Mouse (Mus musculus): ENCODE measurements around the gene Cacna1s.
A peak's percentile ranks its signal among the peaks of the same experiment; 100 is the strongest.

Cacna1s gene

DNA sequence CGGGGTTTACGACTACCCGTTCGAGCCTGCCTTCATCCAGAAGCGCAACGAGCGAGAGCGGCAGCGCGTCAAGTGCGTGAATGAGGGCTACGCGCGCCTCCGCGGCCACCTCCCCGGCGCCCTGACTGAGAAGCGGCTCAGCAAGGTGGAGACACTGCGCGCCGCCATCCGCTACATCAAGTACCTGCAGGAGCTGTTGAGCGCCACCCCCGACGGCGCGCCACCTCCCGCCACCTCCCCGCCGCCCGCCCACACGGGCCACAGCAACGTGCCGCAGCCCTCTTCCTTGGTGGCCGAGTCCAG, 1.6 kb upstream of the Cacna1s start:
- no peak for DNase-seq (ENCODE audit: low spot score in 2 of 2)

DNA sequence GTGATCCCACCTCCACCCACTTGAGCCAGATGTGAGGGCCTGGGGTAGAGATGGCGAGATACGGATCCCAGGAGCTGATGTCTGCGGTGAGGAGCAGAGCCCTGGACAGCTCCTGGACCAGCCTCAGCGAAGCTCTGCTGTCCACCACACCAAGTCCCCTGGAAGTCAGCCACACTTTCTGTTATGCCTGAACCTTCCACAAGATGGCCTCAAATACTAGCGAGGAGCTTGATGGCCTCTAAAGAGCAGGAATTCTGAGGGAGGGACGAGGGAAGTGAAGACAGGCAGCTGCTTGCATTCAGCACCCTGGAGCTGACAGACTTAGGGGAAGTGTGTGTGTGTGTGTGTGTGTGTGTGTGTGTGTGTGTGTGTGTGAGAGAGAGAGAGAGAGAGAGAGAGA, 1.1 kb upstream of the Cacna1s start:
- DNase-seq (ENCODE audit: low spot score in 2 of 2): peak; percentile 50 to 58

DNA sequence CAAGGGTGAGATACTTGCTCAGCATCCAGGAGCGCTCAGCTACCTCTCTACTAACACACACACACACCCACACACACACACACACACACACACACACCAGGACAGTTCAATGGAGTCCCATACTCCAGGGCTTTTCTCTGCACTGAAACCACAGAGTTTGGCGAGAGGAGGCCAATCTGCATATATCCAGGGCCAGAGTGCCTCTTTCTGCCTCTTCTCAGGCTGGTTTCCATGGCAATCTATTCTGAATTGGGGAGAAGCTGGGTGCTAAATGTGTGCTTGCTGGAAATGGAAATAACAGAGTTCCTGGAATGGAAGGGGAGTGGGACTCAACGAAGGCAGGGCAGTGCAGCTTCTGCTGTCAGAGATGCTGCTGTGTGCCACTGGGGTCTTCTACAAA, 3.2 kb downstream of the Cacna1s start:
- no peak for DNase-seq (ENCODE audit: low spot score in 2 of 2)

DNA sequence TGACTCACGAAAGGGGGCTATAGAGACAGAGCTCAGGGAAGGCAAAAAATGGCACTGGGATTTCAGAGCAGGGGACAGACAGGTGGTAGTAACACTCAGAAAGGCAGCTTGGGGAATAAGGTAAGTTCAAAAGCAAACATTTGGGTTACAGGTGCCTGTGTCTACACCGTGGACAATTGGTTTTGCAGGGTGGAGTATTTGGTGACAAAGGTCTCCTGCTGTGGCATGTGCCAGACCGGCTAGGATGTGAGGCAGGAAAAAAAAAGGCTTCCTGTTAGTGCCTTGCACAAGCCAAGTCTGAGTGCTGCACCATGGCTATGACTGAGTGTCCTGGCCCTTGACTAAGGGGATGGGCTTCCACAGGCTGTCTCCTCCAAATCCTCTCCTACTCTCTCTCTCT, 6.0 kb downstream of the Cacna1s start:
- no peak for DNase-seq (ENCODE audit: low spot score in 2 of 2)

DNA sequence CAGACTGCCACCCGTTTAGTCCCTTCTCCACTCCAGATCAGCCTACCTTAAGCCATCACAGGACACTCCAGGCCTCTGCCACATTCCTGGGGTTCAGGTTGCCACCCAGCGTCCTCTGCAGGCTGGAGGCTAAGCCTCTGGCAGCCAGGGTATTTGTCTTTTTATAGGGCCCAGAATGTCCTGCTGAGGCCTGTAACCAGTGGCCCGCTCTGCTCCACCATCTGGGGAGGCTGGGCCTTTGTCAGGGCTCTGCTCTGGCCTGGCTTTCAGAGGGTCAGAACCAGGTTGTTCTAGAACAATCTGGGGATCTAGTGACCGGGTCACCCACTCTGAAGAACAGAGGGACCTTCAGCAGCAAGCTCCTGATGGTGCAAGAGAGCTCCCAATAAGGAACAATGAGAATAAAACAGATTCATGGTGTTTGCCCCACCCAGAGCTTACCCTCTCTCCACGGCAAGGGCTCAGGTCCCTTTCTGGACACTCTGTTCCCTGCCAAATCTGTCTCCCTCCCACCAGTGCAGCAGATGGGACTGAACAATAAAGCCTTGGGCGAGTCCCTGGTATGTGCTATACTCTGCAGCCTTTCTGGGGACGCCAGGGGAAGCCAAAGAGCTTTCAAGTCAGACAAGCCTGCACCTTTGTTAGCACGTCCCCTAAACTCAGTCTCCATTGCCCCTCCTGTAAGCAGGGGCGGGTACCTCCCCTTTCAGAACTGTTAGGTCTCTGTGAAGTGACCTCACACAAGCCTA, 8.7 kb downstream of the Cacna1s start:
- peak in 1 of 2 experiments; percentile 13 for DNase-seq (ENCODE audit: low spot score in 2 of 2)

DNA sequence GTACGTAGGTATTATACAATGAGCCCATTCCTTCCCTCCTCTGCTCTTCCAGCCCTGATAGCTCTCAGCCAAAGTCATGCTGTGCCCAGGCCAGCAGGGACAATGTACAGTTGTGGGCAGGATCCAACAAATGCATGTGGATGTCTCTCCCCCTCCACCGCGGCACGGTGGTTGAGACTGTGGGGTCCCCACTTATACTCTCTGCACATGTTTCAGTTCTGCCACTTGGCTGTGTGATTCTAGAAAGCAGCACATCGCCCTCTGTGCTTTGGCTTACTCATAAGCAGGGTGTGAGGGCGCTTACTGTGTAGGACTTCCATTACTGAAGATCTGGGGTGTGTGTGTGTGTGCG, 9.2 kb downstream of the Cacna1s start:
- no peak for DNase-seq (ENCODE audit: low spot score in 2 of 2)

DNA sequence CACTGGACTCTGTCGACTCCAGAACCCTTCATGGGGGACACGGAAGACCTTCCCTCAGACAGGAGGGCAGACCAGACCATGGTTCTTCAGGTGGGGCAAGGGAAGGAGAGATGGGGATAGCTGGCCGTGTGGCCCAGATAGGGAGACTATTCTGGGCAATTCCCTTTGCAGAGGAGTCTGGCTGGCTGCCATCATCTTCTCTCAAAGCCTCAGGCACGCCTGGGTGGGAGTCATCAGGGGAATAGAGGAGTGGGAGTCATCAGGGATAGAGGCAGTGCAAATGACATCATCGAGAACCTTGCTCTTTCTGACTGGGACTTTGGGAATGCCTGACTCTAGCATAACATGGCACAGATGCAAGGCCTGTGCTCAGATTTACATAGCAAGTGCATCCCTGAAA, 11.4 kb downstream of the Cacna1s start:
- no peak for DNase-seq (ENCODE audit: low spot score in 2 of 2)

DNA sequence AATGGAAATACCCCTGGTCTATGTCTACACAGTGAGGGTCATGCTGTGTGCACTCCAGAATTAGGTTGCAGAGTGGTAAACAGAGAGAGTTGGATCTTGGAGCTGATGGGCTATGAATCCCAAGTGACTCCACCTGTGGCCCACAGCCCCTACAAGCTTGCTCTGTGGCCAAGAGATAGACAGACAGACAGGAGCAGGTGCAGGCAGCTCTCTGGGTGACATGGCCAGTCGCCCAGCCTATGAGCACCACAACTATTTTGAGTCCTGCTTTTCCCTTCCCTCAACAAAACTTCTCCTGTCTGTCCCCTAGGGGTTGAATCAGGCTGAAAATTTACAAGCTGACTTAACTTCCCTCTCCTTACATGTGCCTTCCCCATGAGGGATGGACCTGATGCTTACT, 14.1 kb downstream of the Cacna1s start:
- no peak for DNase-seq (ENCODE audit: low spot score in 2 of 2)

DNA sequence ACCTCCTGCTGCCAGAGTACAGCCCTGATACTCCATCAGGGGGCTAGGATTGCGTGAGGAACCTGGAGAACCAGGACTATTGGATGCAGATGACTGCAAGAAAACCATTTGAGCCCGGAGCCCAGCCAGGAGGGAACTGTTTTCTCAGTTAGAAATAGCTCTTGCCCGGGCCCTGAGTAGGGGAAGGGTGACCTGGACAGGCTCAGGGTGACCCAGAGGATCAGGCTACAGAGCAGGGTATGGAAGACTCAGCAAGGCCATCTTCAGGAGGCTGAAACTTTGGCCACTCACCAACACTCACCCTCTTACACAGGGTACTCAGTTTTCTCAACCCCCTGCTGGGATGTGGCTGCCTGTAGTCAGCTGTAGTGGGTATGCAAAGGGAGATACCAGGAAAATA, 15.0 kb downstream of the Cacna1s start:
- no peak for DNase-seq (ENCODE audit: low spot score in 2 of 2)

DNA sequence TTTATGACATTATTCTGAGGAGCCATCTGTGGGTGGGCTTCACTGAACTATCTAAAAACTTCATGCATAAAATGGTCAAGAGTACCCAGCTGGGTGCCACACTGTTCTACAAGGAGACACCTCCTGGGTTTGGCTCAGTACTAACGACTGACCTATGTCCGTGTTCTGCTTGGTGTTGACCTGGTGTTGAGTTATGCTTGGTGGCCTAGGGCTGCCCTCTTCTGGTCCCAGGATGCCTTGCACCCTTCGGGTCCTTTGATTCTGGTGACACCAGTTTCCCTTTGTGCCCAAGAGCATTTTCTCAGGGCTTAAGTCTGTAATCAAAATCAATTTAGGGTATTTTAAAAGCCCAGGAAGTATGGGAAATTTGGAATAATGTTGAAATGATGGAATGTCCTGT, 23.5 kb downstream of the Cacna1s start:
- DNase-seq (ENCODE audit: low spot score in 2 of 2): no peak

DNA sequence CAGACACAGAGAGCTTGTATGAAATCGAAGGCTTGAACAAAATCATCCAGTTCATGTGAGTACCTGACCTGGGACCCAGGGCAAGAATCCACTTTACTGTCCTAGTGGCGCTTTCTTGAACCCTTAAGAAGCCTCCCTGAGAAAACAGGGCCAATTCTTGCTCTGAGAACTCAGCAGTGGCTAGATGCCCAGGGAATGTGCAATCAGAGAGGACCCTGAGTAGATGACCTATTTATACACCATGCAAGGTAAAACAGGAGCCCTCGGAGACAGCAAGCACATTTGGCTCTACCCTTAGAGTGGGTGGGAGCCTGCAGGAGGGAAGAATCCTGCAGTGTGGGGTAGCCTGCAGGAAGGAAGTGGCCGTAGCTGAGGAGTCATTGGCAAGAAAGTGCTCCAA, 25.1 kb downstream of the Cacna1s start:
- DNase-seq (ENCODE audit: low spot score in 2 of 2): no peak

DNA sequence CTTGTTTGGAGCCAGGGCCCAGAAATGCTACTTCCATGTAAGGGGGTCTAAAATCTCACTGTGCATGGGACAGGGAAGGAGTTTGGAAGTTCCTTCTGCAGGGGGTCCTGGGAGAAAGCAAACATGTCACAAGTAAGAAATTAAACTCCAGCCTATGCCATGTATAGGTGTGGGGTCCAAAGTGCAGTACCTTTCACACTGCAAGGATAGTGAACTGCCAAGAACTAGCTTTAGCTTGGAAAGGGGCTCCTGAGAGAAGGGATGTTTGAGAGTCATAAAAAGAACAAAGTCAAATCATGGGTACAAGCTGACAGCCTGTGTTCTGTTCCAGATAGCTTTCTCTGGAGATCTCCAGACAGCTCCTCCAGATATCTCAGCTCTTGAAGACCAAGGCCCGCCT, 28.6 kb downstream of the Cacna1s start:
- DNase-seq (ENCODE audit: low spot score in 2 of 2): no peak

DNA sequence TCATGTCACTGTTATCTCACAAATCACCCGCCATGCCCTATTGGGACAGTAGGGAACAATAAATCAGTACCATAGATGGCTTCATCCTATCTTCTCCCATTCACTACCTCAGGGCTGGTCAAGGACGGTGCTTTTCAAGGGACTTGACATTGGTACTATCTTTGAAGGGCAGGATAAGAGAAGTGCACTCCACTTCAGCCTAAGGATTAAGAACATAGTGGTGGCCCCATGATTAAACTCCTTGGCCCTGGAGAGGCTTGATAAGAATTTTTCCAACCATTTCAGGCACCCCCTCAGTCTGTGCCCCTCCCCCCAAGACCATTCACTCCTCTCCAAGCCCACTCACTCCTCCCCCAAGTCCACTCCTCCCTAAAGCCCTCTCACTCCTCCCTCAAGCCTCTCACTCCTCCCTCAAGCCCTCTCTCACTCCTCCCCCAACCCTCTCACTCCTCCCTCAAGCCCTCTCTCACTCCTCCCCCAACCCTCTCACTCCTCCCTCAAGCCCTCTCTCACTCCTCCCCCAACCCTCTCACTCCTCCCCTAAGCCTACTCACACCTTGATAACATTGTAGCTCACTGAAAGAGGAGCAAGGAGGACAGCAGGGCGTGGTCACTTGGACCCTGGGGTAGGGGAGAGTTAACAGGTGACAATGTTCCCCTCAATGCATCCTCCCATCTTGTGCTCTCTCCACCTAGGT, 33.6 kb downstream of the Cacna1s start:
- DNase-seq (ENCODE audit: low spot score in 2 of 2): no peak

DNA sequence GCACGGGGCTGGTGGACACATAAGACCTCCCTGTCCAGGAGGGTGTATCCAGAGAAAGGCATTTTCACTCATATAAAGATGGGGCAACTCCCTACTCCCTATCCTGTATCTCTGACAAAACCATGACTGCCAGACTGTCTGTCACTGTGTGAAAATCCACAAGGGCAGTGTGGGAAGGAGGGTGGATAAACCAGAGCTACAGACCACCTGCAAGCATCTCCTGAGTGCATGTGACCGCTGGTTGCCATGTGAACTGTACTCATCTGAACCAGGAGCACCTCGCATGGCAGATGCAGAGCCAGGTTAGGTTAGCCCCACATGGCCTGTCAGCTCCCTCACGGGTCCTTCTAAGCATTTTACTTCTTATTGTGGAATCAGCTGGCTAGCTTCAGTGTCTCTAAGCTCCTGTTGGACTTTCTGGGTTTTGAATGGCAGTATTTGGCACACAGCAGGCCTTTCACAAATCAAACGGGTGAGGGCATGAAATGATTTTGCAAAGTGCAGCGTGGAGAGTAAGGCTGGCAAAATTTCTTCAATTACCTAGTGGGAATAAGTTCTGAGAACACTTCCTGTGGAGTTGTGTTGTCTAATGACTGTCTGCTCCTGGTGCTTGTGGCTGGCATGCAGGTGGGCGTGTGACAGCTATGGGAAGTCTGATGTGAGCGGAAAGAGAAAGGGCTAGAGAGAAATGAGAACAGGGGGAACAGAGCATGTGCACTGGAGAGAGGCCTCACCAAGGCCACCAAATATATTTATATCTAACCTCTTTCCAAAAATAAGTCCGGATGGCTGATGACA, 37.0 kb downstream of the Cacna1s start:
- DNase-seq (ENCODE audit: low spot score in 2 of 2): no peak

DNA sequence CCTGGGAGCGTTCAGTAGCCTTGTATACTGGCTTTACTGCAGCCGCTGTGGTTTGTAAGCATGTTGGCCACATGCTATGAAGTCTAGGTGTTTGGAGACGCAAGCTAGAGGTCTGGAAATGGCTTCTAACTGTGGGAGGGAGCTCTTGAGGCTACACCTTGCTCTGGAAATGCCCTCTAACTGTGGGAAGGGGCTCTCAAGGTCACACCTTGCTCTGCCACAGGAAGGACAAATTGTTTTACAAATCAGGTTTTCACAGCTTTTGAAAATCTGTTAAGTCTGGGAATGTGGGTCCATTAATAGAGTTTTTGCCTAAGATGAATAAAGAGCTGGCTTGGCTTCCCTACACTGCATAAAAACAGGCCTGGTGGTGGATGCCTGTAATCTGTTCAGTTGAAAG, 41.2 kb downstream of the Cacna1s start:
- DNase-seq (ENCODE audit: low spot score in 2 of 2): no peak

DNA sequence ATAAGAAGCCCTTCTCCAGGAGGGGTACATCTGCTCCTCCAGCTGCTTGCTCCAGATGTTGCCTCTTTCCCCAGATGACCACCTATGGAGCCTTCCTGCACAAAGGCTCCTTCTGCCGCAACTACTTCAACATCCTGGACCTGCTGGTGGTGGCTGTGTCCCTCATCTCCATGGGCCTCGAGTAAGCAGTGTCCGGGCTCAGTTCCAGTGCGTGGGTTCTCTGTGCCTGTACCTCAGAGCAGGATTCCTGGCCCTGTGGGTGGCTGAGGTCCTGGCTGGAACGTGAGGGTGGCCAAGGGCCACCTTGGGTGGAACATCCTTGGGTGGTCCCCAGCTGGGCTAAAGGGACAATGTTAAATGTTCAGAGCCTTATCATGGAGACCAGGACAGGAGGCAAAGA, 42.3 kb downstream of the Cacna1s start:
- no peak for DNase-seq (ENCODE audit: low spot score in 2 of 2)

DNA sequence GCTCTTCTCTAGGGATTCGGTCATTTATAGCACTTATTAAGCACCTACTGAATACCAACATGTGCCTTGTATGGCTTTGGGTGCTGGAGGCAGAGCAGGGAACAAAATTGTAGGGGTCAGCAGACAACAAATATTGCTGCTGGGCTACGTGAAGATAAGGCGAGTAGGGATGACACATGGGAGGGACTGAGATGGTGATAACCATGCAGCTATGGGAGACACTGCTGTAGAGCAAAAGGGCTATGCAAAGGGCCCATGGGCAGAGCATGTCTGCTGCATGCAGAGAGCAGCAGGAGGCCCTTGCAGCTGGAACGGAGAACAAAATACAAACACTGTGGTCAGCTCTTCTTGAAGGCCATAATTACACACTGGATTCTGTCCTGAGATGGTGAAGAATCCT, 49.5 kb downstream of the Cacna1s start:
- DNase-seq (ENCODE audit: low spot score in 2 of 2): no peak

DNA sequence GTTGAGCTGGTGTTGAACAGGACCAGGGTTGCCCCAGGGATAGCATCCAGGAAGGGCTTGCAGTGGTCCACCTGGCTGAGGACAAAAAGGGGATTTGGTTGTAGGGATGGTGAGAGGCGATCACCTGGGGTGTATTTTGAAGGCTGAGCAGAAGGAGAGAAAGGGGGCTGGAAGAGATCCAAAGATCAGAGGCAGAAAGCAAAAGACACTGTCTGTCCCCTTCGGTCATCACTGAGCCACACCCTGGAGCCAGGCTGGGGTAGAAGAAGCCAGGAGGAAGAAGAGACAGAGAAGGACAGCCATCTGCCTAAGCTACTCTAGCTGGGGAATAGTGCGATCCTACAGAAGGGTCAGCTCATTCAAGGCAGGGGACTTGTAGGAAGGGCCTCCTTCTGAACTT, 50.0 kb downstream of the Cacna1s start:
- no peak for DNase-seq (ENCODE audit: low spot score in 2 of 2)

DNA sequence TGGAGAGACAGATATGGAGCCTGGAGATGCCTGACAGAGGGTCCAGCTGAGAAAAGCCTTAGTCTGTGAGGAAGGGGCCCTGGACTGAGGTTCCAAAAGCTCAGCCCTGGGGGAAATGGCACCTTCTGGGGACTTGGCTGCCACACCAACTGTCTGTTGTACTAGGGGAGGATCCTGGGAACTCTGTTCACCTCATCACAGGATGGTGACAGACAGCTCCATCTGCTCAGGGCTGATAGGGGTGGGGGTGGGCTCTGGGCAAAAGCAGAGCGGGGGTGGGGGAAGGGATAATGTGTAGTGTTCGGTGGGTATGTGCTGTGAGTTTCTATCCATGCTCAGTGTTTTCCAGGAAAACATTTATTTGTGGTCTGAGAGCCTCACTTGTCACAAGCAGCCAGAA, 50.4 kb downstream of the Cacna1s start:
- DNase-seq (ENCODE audit: low spot score in 2 of 2): no peak

DNA sequence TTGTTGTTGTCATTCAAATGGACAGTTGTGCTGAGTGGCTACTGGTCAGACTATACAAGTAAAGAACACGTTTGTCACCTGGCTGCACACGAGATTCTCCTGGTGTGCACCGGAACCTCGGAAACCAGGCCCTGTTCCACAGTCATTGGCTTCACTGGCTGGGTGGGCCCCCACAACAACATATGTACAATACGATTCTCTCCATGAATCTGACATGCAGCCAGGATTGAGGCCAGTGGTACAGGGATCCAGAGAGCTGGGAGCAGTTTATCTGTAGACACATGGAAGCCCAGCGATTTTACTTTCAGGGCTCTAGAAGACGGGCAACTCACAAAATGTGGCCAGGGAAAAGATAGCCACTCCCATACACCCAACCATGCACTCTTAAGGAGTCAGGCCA, 51.1 kb downstream of the Cacna1s start:
- DNase-seq (ENCODE audit: low spot score in 2 of 2): no peak

DNA sequence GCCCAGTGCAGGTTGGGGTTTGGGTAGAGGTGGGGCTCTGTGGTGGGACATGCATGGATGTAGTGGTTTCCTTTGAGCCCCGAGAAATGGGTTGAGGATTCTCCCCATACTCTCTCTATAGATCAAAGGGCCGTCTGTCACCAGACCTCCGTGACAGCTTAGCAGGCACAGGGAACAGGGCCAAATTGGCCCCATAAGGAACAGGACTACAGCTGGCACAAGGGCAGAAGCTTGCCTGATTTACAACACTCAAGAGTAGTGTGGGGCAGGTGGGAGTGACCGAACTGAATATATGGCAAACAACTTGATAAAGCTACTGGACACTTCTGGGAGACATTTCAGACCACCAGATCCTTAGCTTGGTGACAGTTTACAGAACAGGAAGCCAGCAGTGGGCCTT, 52.2 kb downstream of the Cacna1s start:
- DNase-seq (ENCODE audit: low spot score in 2 of 2): no peak

DNA sequence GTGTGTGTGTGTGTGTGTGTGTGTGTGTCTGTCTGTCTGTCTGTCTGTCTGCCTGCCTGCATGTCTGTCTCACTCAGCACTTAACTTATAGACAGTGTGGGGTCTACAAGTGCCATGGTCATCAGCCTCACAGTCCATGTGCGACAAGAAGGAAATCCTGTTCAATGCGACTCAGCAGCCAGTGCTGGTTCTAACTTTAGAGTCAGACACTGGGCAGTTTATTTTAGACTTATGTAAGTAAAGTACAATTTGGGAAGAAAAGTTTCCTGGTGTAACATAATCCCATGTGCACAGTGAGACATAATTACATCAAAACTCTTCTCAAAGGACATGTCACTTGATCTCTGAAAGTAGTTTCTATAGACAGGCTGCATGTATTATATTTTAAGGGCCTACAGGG, 56.9 kb downstream of the Cacna1s start:
- no peak for DNase-seq (ENCODE audit: low spot score in 2 of 2)

DNA sequence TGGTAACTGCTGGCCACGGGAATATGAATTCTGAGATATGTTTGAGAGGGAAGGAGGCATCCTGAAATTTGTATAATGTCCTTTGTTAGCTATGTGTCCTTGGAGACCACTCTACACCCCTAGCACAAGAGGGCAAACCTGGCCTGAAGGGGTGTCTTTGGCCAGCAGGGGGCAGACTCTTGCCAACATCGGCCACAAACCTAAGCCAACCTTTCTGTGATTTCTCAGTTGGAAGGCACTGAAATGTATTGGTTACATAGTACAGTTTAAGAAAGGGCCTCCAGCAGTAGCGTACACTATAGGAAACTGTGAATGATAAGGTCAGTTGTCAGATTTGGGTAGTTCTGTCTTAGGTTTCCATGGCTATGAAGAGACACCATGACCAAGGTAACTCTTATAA, 63.6 kb downstream of the Cacna1s start:
- no peak for DNase-seq (ENCODE audit: low spot score in 2 of 2)

Data from heart, adult 9 months (tissue).